Mouse (Mus musculus) MEL (cell line): Measurements from ENCODE around the gene Olfr215.
"Not testable (repeated sequence)": the region's sequence is repeated elsewhere in the genome, so short reads cannot be mapped to it uniquely, and the experiment has no call there.

Experiments
- CTCF ChIP-seq, 3 experiments: IDR thresholded peaks in 2 of 3; conservative IDR thresholded peaks in 1 of 3; 2 replicates each; pipeline ENCODE4 v1.5.1; 2011 to 2012; ENCODE audit warnings: low read length in 3 of 3, low read depth in 2 of 3, mild to moderate bottlenecking in 2 of 3, improper control_type of control experiment in 1 of 3, inconsistent platforms in 1 of 3, mixed read lengths in 1 of 3, moderate library complexity in 1 of 3; ENCODE audit not compliant: control insufficient read depth in 1 of 3, insufficient read depth in 1 of 3, poor library complexity in 1 of 3, severe bottlenecking in 1 of 3
- HCFC1 ChIP-seq: IDR thresholded peaks from 2 replicates; pipeline ENCODE4 v1.6.1; 2012; ENCODE audit warnings: low read depth, mild to moderate bottlenecking, inconsistent platforms, low read length, improper control_type of control experiment, moderate library complexity
- MAFK ChIP-seq: IDR thresholded peaks from 2 replicates; pipeline ENCODE4 v1.6.1; 2011; ENCODE audit warnings: low read depth, mild to moderate bottlenecking, low read length, improper control_type of control experiment, borderline replicate concordance
- MYC ChIP-seq: IDR thresholded peaks from 2 replicates; pipeline ENCODE4 v1.6.1; 2011; ENCODE audit warnings: low read depth, mild to moderate bottlenecking, low read length, improper control_type of control experiment, moderate library complexity
- POLR2AphosphoS2 ChIP-seq: IDR thresholded peaks from 2 replicates; pipeline ENCODE4 v1.6.1; 2011; ENCODE audit warnings: low read length, improper control_type of control experiment
- RAD21 ChIP-seq: IDR thresholded peaks from 2 replicates; pipeline ENCODE4 v1.6.1; 2011; ENCODE audit warnings: mild to moderate bottlenecking, low read depth, low read length, improper control_type of control experiment
- TAL1 ChIP-seq: IDR thresholded peaks from 2 replicates; pipeline ENCODE4 v1.6.1; 2012; ENCODE audit warnings: mild to moderate bottlenecking, inconsistent platforms, low read length, moderate library complexity, mixed read lengths
- USF1 ChIP-seq: IDR thresholded peaks from 2 replicates; pipeline ENCODE4 v1.6.1; 2014; ENCODE audit warnings: low read depth, mild to moderate bottlenecking, inconsistent platforms, low read length, improper control_type of control experiment, moderate library complexity
- ZKSCAN1 ChIP-seq: IDR thresholded peaks from 2 replicates; pipeline ENCODE4 v1.6.1; 2012; ENCODE audit warnings: low read depth, mild to moderate bottlenecking, inconsistent platforms, low read length, improper control_type of control experiment, moderate library complexity

- not testable (repeated sequence) for TF ChIP-seq TAL1; CTCF (IDR thresholded peaks at IDR 0.05 in 2 of 3, conservative IDR thresholded peaks at IDR 0.05 in 1 of 3; ENCODE audit: control insufficient read depth in 1 of 3, insufficient read depth in 1 of 3, low read depth in 2 of 3, low read length in 3 of 3, poor library complexity in 1 of 3, severe bottlenecking in 1 of 3); ZKSCAN1; MYC; USF1; MAFK; POLR2AphosphoS2; HCFC1; RAD21
These were observed 42.4 kb upstream of the Olfr215 start for GRCm38 (mm10) chr6:116626417-116626816.
